Mouse (Mus musculus): ENCODE data around the gene Gipc1. TPM values are rescaled to one million over a fixed set of nuclear protein-coding genes. Genes with fewer than 3 reads are reported as not detected.

Gipc1 gene
- total RNA-seq, 2 experiments from 2014 or later: 89.8 to 105 TPM

DNA sequence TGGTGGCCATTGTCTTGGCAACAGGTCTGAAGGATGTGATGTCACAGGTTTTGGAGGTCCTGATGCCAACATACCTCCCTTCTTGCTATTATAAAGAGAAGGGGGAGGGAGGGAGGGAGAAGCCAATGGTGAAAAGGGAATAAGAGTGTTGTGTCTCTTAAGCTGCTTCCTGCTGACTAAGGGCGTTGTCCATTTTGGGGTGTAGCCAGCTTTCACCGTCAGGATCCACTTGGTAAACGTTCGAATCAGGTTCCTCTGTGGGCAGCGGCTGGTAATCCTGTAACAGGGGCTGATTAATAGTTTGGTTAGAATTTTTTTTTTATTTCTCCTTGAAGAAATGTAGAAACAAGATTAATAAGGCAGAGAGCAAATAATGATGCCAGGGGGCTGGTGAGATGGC lies 12.8 kb upstream of the Gipc1 start:
- intact Hi-C loops (cut with DNase I): no loop called here
- no peak for DNase-seq (ENCODE audit: low spot score in 2 of 2)

GRCm38 (mm10) chr8:83647511-83647910 lies 5.0 kb upstream of the Gipc1 start:
- no peak for DNase-seq (ENCODE audit: low spot score in 2 of 2)
- intact Hi-C loops (cut with DNase I): no loop called here

GRCm38 (mm10) chr8:83648031-83648430 lies 4.4 kb upstream of the Gipc1 start:
- no peak for DNase-seq (ENCODE audit: low spot score in 2 of 2)
- intact Hi-C loops (cut with DNase I): no loop called here

DNA sequence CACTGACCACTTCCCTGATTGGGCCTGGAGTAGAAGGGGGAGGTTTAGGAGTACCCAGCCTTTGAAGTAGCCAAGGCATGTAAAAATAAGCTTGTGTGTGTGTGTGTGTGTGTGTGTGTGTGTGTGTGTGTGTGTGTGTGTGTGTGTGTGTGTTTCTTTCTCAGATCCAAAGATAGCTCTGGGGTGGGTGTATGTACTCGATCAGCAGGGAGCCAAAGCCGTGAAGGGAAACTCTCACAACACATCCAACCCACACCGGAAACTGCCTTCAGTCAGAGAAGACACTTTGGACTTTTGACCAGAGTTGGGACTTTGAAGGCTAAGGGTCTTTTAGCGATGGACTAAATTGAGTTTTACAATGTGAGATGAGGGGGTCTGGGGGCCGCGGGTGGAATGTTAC lies 2.8 kb upstream of the Gipc1 start:
- intact Hi-C loops (cut with DNase I): no loop called here
- DNase-seq (ENCODE audit: low spot score in 2 of 2): no peak

- intact Hi-C loops (cut with DNase I): loop anchor here (2.0 kb wide), 1 partner anchor 44 kb away; the partner anchor contains the start of gene Dnajb1
Measured at GRCm38 (mm10) chr8:83652744-83653661, 526 bp downstream of the Gipc1 start.

GRCm38 (mm10) chr8:83653662-83654017 lies 1.2 kb downstream of the Gipc1 start:
- DNase-seq (ENCODE audit: low spot score in 2 of 2): peak in 1 of 2 experiments; percentile 45
- intact Hi-C loops (cut with DNase I): loop anchor here (2.0 kb wide), 1 partner anchor 45 kb away; the partner anchor contains the start of gene Dnajb1

More at GRCm38 (mm10) chr8:83652744-83653661, 526 bp downstream of the Gipc1 start:
- DNase-seq (ENCODE audit: low spot score in 2 of 2): peak in 1 of 2 experiments; percentile 45

GRCm38 (mm10) chr8:83654725-83655124 lies 2.2 kb downstream of the Gipc1 start:
- intact Hi-C loops (cut with DNase I): no loop called here
- DNase-seq (ENCODE audit: low spot score in 2 of 2): no peak

DNA sequence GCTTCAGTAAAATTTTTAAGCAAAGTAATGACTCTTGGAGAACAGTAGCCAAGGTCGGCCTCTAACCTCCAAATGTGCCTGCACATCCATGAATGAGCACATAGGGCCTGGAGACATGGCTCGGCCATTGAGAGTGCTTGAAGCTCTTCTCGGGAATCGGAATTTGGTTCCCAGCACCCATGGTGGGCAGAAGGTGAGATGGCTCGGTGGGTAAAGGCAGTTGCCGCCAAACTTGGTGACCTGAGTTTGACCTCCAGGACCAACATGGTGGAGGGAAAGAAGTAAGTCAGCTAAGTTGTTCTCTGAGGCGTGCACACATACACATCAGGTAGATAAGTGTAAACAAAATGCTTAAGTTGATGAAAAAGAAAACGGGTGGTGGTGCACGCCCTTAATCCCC lies 3.6 kb downstream of the Gipc1 start:
- intact Hi-C loops (cut with DNase I): no loop called here
- no peak for DNase-seq (ENCODE audit: low spot score in 2 of 2)

DNA sequence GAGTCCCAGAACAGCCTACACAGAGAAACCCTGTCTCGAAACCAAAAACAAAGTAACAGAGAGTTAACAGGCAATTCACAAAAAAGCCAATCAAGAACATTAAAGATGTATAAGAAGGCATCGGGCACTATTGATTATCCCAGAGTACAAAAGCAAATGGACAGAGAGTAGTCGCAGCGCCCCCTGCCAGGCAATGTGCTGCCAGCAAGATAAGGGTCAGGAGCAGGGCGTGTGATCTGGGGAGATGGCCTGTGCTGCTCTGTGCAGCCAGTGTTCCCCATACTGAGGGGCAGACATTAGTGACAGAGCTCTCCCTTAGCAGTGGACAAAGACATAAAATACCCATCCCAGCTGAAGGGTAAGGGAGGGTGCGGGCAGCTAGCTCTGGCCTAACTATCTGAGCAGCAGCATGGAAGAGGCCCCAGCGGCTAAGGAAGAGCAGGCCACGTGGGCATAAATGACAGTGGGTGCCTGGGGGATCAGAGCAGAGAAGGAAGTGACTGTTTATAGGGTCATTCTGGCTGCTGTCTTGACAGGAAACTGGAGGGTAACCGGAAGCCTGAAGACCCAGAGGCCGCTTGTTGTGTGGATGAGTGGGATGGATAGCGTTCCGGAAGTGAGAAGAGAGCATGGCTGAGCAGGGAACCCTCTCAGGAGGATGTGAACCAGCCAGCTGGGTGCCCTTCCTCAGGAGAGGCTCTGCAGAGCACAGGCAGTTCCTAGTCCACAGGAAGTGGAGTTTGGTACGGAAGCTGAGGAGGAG lies 4.2 kb downstream of the Gipc1 start:
- DNase-seq (ENCODE audit: low spot score in 2 of 2): no peak
- intact Hi-C loops (cut with DNase I): no loop called here

DNA sequence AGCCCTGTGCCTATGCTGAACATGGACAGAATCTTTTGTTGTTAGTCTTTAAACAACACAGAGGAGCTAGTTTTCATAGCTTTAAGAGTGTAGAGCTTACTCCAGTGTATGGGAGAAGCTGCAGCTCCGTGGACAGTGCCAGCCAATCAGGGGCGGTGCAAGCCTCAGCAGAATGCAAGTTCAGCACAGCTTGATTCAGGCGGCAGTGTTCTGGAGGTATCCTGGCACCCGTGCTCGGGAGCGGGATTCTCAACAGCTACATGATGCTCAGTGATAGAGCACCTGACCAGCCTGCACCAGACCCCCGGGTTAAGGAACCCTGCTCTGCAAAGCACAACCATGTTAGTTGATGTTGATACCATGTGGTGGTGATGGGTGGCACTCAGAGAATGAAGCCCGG lies 8.1 kb downstream of the Gipc1 start:
- peak in 1 of 2 experiments; percentile 52 for DNase-seq (ENCODE audit: low spot score in 2 of 2)
- intact Hi-C loops (cut with DNase I): loop anchor here (5.0 kb wide), 2 partner anchors 37 to 237 kb away; partner anchors contain the start of gene Pkn1

DNA sequence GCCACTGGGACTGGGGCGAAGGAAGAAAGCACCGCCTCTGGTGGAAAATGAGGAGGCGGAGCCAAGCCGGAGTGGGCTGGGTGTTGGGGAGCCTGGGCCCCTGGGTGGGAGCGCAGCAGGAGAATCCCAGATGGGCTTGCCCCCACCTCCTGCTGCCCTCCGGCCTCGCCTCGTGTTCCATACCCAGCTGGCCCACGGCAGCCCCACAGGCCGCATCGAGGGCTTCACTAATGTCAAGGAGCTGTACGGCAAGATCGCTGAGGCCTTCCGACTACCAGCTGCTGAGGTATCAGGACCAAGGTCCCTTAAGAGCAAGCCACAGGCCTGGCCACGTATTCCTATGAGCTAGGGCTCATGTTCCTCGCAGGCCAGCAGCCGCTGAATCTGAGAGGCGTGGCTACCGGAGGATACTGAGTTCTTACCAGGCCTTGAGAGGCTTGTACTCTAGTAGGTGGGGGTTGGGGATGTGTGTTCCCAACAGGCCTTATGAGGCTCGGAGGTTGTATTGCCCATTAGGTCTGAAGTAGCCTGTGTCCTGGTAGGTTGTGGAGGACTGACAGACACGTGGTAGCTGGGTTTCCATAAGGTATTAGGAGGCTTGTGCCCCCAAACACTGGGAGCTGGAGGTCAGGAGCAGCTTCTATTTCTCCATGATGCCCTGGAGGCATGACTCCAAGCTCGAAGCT lies 8.7 kb downstream of the Gipc1 start:
- intact Hi-C loops (cut with DNase I): loop anchor here (5.0 kb wide), 2 partner anchors 36 to 236 kb away; partner anchors contain the start of gene Pkn1
- DNase-seq (ENCODE audit: low spot score in 2 of 2): peak in 1 of 2 experiments; percentile 30

DNA sequence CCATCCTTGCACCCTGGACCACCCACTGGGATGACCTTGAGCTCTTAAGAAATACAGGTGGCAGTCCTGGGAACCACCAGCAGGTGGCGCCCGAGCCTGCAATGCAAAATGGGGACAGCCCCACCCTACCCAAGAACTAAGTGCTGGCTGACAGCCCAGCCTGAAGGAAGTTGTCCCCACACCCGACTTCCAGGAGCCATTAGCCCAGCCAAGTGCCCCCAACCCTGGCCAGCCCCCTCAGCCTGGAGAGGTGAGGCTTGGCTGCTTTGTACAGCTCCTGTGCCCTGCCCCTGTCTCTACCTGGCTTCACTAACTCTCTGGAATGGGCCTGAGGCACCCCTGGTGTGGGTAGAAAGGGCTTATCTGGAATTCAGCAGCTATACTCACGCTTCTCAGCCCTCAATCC lies 9.9 kb downstream of the Gipc1 start:
- intact Hi-C loops (cut with DNase I): loop anchor here (5.0 kb wide), 2 partner anchors 35 to 235 kb away; partner anchors contain the start of gene Pkn1
- peak; percentile 84 to 85 for DNase-seq (ENCODE audit: low spot score in 2 of 2)

DNA sequence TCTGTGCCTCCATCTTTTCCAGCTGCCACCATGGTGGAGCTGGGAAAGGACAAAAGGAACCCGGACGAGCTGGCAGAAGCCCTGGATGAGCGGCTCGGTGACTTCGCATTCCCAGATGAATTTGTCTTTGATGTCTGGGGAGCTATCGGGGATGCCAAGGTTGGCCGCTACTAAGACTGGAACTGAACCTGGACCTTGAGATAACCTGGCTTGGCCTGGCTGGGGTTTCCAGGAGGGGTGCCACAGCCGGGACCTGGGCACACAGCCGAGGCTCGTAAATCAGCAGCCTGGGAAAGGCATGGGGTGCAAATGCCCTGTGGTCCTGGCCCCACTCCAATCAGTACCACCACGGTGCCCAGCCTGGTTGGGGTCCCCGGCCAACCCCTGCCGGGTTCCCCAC lies 11.6 kb downstream of the Gipc1 start:
- no peak for DNase-seq (ENCODE audit: low spot score in 2 of 2)
- intact Hi-C loops (cut with DNase I): loop anchor here (5.0 kb wide), 2 partner anchors 33 to 233 kb away; partner anchors contain the start of gene Pkn1

DNA sequence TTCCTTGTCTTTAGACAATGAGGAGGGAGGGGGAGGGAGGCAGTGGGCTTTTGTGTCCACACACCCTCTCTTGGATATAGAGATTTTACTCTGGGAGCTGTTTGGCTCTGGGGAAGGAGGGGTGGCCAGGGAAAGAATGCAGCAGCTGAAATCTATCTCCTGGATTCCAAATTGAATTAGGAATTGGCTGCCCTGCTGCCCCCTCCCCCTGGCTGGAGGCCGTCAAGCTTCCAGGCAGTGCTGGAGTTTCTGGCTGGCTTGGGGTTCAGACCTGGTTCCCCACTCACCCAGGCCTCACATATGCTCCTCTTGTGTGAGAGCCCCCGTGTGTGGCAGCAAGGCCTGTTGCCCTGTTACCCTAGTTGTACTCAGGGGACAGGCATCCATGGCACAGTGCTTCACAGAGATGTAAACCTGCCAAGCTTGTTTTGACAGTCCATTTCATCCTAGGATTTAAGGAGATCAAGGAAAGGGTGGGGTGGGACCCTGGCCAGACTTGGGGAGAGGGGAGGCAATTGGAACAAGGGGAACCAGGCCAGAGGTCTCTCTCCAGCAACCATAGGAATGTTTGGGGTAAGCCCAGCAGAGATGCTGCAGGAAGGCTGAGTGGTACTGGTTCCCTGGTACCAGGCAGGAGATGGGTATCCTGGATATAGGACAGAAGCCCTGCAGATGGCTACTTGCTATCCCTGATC lies 12.6 kb downstream of the Gipc1 start:
- intact Hi-C loops (cut with DNase I): loop anchor here (5.0 kb wide), 3 partner anchors 32 to 232 kb away; partner anchors contain the start of genes Ddx39 and Pkn1
- no peak for DNase-seq (ENCODE audit: low spot score in 2 of 2)

DNA sequence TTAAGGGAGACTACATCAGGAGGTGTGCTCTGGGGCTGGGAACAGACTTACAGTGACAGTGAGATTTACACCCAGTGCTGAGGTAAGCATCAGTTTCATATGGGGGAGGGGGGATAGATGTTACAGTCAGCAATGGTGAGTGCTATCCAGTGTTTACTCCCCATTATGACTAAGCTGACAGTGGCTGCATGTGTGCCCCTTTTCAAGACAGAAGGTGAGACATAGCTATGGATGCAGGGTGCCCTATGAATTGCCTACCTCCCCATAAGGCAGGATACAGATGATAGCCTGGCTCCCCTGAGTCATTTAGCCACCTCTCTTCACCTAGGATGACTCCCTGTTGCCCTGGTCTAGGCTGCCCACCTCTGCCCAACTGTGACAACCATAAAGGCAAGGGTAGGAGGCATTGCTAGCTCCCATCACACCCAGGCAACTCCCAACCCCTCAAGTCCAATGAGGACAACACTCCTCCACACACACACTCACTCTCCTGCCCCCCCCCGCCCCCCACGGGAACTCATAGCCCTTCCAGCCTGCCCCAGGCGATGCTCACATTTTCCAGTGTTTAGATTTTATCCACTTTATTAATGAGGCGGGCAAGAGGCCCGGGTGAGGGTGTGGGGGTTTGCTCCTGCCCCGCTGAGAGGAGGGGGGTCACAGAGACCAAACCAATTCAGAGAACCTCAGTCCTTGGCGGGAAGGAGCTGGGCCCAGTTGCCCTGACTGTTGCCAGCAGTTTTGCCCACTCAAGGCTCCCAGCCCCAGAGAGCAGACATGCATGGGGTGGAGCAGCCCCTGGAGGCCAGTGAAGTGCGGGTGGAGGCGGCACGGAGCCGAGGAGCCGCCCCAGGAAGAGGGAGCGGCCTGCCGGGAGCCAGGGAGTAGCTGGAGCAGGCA lies 13.7 kb downstream of the Gipc1 start, which contains the start of gene Ptger1:
Ptger1 (plus strand) TSS at position 710 of the 897 bp plus-strand sequence.
- intact Hi-C loops (cut with DNase I): loop anchor here (5.0 kb wide), 1 partner anchor 51 kb away; the partner anchor contains the start of gene Ddx39
- peak in 1 of 2 experiments; percentile 55 for DNase-seq (ENCODE audit: low spot score in 2 of 2)

DNA sequence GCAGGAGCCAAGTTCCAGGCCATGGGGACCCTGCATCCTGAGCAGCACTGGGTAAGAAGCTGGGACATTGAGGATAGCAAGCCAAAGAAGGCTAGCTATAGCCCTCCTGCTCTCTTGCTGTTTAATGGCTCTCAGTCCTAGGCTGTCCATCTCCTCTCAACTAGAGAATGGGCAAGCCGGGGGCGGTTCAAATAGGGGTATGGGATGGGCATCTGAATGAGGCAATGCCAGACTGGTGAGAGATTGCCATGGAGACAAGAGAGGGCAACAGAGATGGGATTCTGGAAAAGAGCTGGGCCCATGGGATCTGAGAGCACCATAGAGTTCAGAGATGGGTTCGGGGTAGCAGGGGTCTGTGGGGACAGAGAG lies 14.4 kb downstream of the Gipc1 start:
- no peak for DNase-seq (ENCODE audit: low spot score in 2 of 2)
- intact Hi-C loops (cut with DNase I): loop anchor here (5.0 kb wide), 1 partner anchor 50 kb away; the partner anchor contains the start of gene Ddx39

DNA sequence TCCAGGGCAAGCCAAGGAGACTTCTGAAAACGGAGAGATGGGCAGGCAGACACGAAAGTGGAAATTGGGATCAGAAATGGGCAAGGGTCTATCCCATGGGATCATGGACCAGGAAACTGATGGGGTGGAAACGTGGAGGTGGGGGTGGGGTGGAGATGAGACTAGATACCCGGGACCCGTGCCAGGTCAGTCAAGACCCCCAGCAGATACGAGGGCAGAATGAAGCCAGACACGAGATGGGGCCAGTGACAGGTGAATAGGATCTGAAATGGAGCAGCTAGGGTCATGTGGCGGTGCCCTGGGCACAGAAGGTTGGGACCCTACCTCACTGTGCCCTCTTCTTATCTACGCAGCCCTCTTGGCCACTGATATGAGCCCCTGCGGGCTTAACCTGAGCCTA lies 15.0 kb downstream of the Gipc1 start:
- intact Hi-C loops (cut with DNase I): loop anchor here (5.0 kb wide), 1 partner anchor 50 kb away; the partner anchor contains the start of gene Ddx39
- no peak for DNase-seq (ENCODE audit: low spot score in 2 of 2)

Measured in left cerebral cortex, postnatal 36 days (tissue).